In the genomic region with DNA sequence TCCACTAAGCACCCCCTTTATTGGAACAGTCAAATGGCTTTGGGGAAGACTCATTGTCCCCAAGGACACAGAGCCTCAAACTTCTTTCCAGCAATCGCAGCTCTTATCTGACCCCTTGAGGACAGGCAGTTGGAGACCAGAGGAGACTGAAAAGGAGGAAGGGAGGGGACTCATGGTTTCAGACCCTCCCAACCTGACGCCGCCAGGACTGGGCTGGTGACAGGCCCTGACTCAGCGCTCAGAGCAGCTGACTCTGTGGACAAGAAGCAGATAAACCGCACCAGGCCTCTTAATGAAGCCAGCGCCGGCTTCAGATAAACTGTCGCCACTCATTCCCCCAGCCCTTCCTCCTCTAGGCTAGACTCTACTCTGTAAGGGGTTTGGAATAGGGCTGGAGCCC, we compare ENCODE assay signal across 11 mouse cellular contexts. TPM values are rescaled to one million over a fixed set of nuclear protein-coding genes. Genes with fewer than 3 reads are reported as not detected.
DNase-seq lines count a peak whose midpoint lies in the region; ATAC-seq and TF ChIP-seq lines count a peak whose summit lies in the region.
"Had no signal": no experiment of that assay in that cellular context is flagged by ENCODE, and none has a peak within 500 bp of the region (broad histone marks: within the 10 kb centered on the region; RNA-seq: fewer than 3 reads in every experiment).

No protein-coding gene starts in this region.

- no peak overlapping the region for H3K27ac ChIP-seq in kidney, postnatal 0 days
- no peak overlapping the region for H3K27ac ChIP-seq in forebrain, embryonic 12.5 days
- no peak overlapping the region for H3K27ac ChIP-seq in hindbrain, embryonic 10.5 days

- WGBS in kidney, postnatal 0 days = 32% methylated on average over 8 of the region's 8 CpGs
- WGBS in forebrain, embryonic 12.5 days = 31% methylated on average over 8 of the region's 8 CpGs
- 28% methylated on average over 8 of the region's 8 CpGs for WGBS in hindbrain, embryonic 10.5 days

- H3K27me3 ChIP-seq in kidney, postnatal 0 days (ENCODE audit: insufficient read depth, low read length) = no peaks in the 10 kb centered on the region
- peaks cover 45% of the 10 kb centered on the region for H3K27me3 ChIP-seq in forebrain, embryonic 12.5 days
- H3K27me3 ChIP-seq in hindbrain, embryonic 10.5 days (ENCODE audit: insufficient read depth, poor library complexity, severe bottlenecking) = peaks cover 43% of the 10 kb centered on the region

- H3K4me2 ChIP-seq in kidney, postnatal 0 days (ENCODE audit: low read length) = no peak overlapping the region
- no peak overlapping the region for H3K4me2 ChIP-seq in forebrain, embryonic 12.5 days

- no peak for ATAC-seq in kidney, postnatal 0 days (replicated peaks; ENCODE audit: low FRiP score, low read depth)
- peak; percentile 78 for ATAC-seq in megakaryocyte-erythroid progenitor cell, adult 5-6 weeks (replicated peaks; ENCODE audit: low FRiP score, low TSS enrichment, poor library complexity, severe bottlenecking)
- no peak for ATAC-seq in forebrain, embryonic 12.5 days (ENCODE audit: low FRiP score)
- ATAC-seq: midbrain, embryonic 16.5 days had no signal

- no peaks in the 10 kb centered on the region for H3K36me3 ChIP-seq in kidney, postnatal 0 days (ENCODE audit: insufficient read depth, low read length)
- H3K36me3 ChIP-seq in forebrain, embryonic 12.5 days (replicated peaks) = no peaks in the 10 kb centered on the region
- no peaks in the 10 kb centered on the region for H3K36me3 ChIP-seq in hindbrain, embryonic 10.5 days

- H3K4me1 ChIP-seq in kidney, postnatal 0 days (replicated peaks; ENCODE audit: insufficient read depth, low read length) = 0 out of 2 replicates have a peak, but pooled peaks cover 24% of the 10 kb centered on the region
- peaks cover 12% of the 10 kb centered on the region for H3K4me1 ChIP-seq in forebrain, embryonic 12.5 days
- peaks cover 29% of the 10 kb centered on the region for H3K4me1 ChIP-seq in hindbrain, embryonic 10.5 days (replicated peaks)

- TF ChIP-seq CTCF in kidney, postnatal 0 days (IDR thresholded peaks at IDR 0.05; ENCODE audit: low read depth) = peak; percentile 45; the same call in 1 of the 2 replicates

- peak; percentile 61 for DNase-seq in kidney, postnatal 0 days (ENCODE audit: low spot score)
- DNase-seq in kidney, postnatal 36 days = no peak
- peak; percentile 53 for DNase-seq in embryo, embryonic 11 days
- DNase-seq in heart, postnatal 4 days = peak; percentile 60
- DNase-seq in MN1 (ENCODE audit: low spot score) = no peak
- no peak for DNase-seq in hindbrain, embryonic 10.5 days (ENCODE audit: low spot score)

- H3K9me3 ChIP-seq in kidney, postnatal 0 days (replicated peaks; ENCODE audit: low read length) = no peaks in the 10 kb centered on the region
- no peaks in the 10 kb centered on the region for H3K9me3 ChIP-seq in forebrain, embryonic 12.5 days
- H3K9me3 ChIP-seq in hindbrain, embryonic 10.5 days = no peaks in the 10 kb centered on the region

- no peak overlapping the region for H3K4me3 ChIP-seq in kidney, postnatal 0 days (replicated peaks; ENCODE audit: low read depth, low read length)
- H3K4me3 ChIP-seq in forebrain, embryonic 12.5 days (replicated peaks) = no peak overlapping the region
- H3K4me3 ChIP-seq in hindbrain, embryonic 10.5 days = no peak overlapping the region

- no peak overlapping the region for H3K9ac ChIP-seq in kidney, postnatal 0 days (ENCODE audit: low read depth, low read length)
- no peak overlapping the region for H3K9ac ChIP-seq in forebrain, embryonic 12.5 days

RNA-seq across cellular contexts. Expression of gene Hoxb1, which starts 34.4 kb away (rescaled TPM):
- 0.13 and 0.37 TPM in 2 replicates for polyA plus RNA-seq in kidney, postnatal 0 days (2015; fragmentation: Nextera tagmentation; extraction: Ambion mirVana)
- not detected for total RNA-seq in heart, postnatal 4 days (2021)
- not detected in 2 replicates for total RNA-seq in megakaryocyte-erythroid progenitor cell, adult 5-6 weeks (2014; fragmentation: Nextera tagmentation)
- total RNA-seq in megakaryocyte-erythroid progenitor cell, adult 5-6 weeks (2017) = not detected in 2 replicates
- polyA plus RNA-seq in forebrain, embryonic 12.5 days (2016; fragmentation: Nextera tagmentation; extraction: Ambion mirVana) = not detected in 2 replicates
- polyA plus RNA-seq in hindbrain, embryonic 10.5 days (2016; fragmentation: Nextera tagmentation; extraction: Ambion mirVana) = 15.4 and 22.7 TPM in 2 replicates
- total RNA-seq: gastrocnemius, postnatal 4 days; left cerebral cortex, adult 18-20 months had no signal
- polyA plus RNA-seq: midbrain, embryonic 16.5 days had no signal

RNA-seq across cellular contexts. Expression of gene Hoxb2, which starts 49.6 kb away (rescaled TPM):
- polyA plus RNA-seq in kidney, postnatal 0 days (2015; fragmentation: Nextera tagmentation; extraction: Ambion mirVana) = 38.0 and 42.3 TPM in 2 replicates
- 1 to 10 TPM; 1.3 to 2.2 TPM for total RNA-seq in heart, postnatal 4 days (2021)
- 0.37 TPM in 1 of 2 replicates, not detected in the other for total RNA-seq in megakaryocyte-erythroid progenitor cell, adult 5-6 weeks (2014; fragmentation: Nextera tagmentation)
- 0.42 TPM in 1 of 2 replicates, not detected in the other for total RNA-seq in megakaryocyte-erythroid progenitor cell, adult 5-6 weeks (2017)
- 0.06 and 0.15 TPM in 2 replicates for polyA plus RNA-seq in forebrain, embryonic 12.5 days (2016; fragmentation: Nextera tagmentation; extraction: Ambion mirVana)
- polyA plus RNA-seq in hindbrain, embryonic 10.5 days (2016; fragmentation: Nextera tagmentation; extraction: Ambion mirVana) = 30.1 and 49.6 TPM in 2 replicates
- total RNA-seq: left cerebral cortex, adult 18-20 months had no signal

Comparison
In these comparisons a context has a peak if more than half of its experiments do, and no peak if none do; other contexts are left out.
1. DNase-seq: peak in kidney, postnatal 0 days (single experiment), embryo, embryonic 11 days (single experiment) and heart, postnatal 4 days (single experiment); none in kidney, postnatal 36 days (0 of 2), MN1 (single experiment) and hindbrain, embryonic 10.5 days (single experiment).
2. RNA of gene Hoxb1, which starts 34.4 kb away (polyA plus RNA-seq): 15.4 to 22.7 TPM in hindbrain, embryonic 10.5 days; 0.13 to 0.37 TPM in kidney, postnatal 0 days and not detected in forebrain, embryonic 12.5 days; every median in the first group is over 10 times any median in the second.
3. RNA of gene Hoxb2, which starts 49.6 kb away (polyA plus RNA-seq): 30.1 to 49.6 TPM in hindbrain, embryonic 10.5 days and 38.0 to 42.3 TPM in kidney, postnatal 0 days; 0.06 to 0.15 TPM in forebrain, embryonic 12.5 days; every median in the first group is over 10 times any median in the second.